Mouse (Mus musculus): ENCODE measurements at regions not wholly inside any gene's neighbourhood (a gene's known extent, or its start where the extent isn't known, plus 50 kb on each side); places are given as distances from the start of the nearest gene placed in this dataset.

DNA sequence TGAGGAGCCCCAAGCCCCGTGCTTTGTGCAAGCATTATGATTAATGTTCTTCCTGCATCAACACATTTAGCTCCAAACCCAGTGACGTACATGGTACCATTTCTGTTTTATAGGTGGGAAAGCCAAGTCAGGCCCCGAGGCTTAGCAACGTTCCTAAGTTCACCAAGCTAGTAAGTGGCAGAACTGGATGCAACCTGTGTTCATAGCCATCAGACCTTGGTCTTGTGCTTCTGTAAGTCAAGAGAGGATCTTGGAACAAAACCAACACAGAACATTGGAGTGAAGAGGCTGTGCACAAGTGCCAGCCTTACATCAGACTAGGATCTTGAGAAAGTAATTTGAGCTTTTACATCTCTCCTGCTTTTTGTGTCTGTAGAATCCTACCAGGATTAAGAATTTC is 71.3 kb downstream of the Cdc7 start:
- 71% methylated on average over 4 of the region's 4 CpGs for WGBS
- H3K4me3 ChIP-seq (ENCODE audit: low read length): no peak overlapping the region
- no peak for ATAC-seq
- H3K9me3 ChIP-seq (ENCODE audit: control insufficient read depth, low read length): 0 out of 2 replicates have a peak, but pooled peaks cover 3% of the 10 kb centered on the region
- no peak overlapping the region for H3K9ac ChIP-seq (ENCODE audit: low read depth, low read length)
- no peak overlapping the region for H3K4me2 ChIP-seq (ENCODE audit: low read length)
- no peaks in the 10 kb centered on the region for H3K27me3 ChIP-seq (replicated peaks; ENCODE audit: control insufficient read depth, insufficient read depth, low read length)
- H3K4me1 ChIP-seq (ENCODE audit: control insufficient read depth, insufficient read depth, low read depth, low read length): no peaks in the 10 kb centered on the region
- no peaks in the 10 kb centered on the region for H3K36me3 ChIP-seq (ENCODE audit: control insufficient read depth, insufficient read depth, low read length)
- H3K27ac ChIP-seq (ENCODE audit: low read depth, low read length): no peak overlapping the region

DNA sequence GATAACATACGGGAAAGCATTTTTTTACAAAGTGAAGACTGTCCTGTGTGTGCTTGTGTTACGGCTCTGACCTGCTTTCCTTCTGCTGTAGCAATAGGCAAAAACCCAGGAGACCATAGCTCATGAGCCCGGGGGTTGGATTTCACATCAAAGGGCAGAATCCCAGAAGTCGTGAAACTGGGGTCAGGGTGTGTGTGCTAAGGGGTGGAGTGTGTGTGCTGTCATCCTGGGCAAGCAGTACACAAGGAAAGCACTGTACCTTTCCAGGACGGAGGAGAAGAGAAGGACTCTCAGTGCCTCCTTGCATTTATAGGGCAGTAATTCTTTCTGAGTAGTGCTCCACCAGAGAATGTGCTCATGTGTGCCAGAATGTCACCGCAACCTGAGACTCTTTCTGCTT is 71.7 kb downstream of the Cdc7 start:
- Histone ChIP-seq H3K4me1 (ENCODE audit: control insufficient read depth, insufficient read depth, low read depth, low read length) (no peaks in the 10 kb centered on the region), H3K4me2 (ENCODE audit: low read length) (no peak overlapping the region), H3K4me3 (ENCODE audit: low read length) (no peak overlapping the region), H3K36me3 (ENCODE audit: control insufficient read depth, insufficient read depth, low read length) (no peaks in the 10 kb centered on the region), H3K27me3 (replicated peaks; ENCODE audit: control insufficient read depth, insufficient read depth, low read length) (no peaks in the 10 kb centered on the region), H3K9me3 (ENCODE audit: control insufficient read depth, low read length) (0 out of 2 replicates have a peak, but pooled peaks cover 3% of the 10 kb centered on the region), H3K27ac (ENCODE audit: low read depth, low read length) (no peak overlapping the region), H3K9ac (ENCODE audit: low read depth, low read length) (no peak overlapping the region)
- no peak for ATAC-seq
- 72% methylated on average over 6 of the region's 6 CpGs for WGBS

DNA sequence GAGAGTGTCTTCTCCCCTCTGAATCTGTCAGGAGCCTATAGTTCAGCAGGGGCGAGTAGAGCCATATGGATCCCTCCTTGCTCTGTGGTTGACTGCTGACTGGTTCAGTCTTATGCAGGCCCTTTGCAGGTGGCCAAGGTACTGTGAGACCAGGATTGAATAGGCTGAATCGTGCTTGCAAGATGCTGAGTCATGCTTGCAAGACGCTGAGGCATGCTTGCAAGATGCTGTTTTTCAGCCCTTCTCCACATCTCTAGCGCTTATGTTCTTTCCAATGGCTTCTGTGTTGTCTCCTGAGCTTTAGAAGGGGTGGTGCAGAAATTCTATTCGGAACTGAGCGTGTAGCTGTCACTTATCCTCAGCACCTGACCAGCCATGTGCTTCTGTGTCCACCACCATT is 72.4 kb downstream of the Cdc7 start:
- no peak for ATAC-seq
- Histone ChIP-seq H3K4me3 (ENCODE audit: low read length) (no peak overlapping the region), H3K9me3 (ENCODE audit: control insufficient read depth, low read length) (0 out of 2 replicates have a peak, but pooled peaks cover 3% of the 10 kb centered on the region), H3K27ac (ENCODE audit: low read depth, low read length) (no peak overlapping the region), H3K36me3 (ENCODE audit: control insufficient read depth, insufficient read depth, low read length) (no peaks in the 10 kb centered on the region), H3K27me3 (replicated peaks; ENCODE audit: control insufficient read depth, insufficient read depth, low read length) (no peaks in the 10 kb centered on the region), H3K4me1 (ENCODE audit: control insufficient read depth, insufficient read depth, low read depth, low read length) (no peaks in the 10 kb centered on the region), H3K4me2 (ENCODE audit: low read length) (no peak overlapping the region), H3K9ac (ENCODE audit: low read depth, low read length) (no peak overlapping the region)
- 76% methylated on average over 6 of the region's 6 CpGs for WGBS

DNA sequence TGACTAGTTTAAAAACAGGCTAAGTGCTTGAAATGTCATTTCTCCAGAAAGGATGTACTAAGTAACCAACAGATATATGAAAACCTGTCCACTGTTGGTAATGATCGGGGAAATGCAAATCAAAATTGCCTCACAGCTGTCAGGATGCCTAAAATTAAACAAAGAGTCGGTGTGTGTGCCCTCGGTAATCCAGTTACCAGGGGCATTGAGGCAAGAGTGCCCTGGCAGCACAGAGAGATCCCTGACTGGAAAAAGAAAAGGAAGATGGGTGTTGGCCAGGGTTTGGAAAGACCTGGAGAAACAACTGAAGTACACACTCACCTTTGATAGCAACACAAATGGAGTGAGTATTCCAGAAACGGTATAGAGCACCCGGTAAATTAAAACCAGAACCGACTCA is 73.0 kb downstream of the Cdc7 start:
- whole genome bisulfite sequencing: 70% methylated on average over 6 of the region's 6 CpGs
- Histone ChIP-seq H3K27ac (ENCODE audit: low read depth, low read length) (no peak overlapping the region), H3K4me1 (ENCODE audit: control insufficient read depth, insufficient read depth, low read depth, low read length) (no peaks in the 10 kb centered on the region), H3K9ac (ENCODE audit: low read depth, low read length) (no peak overlapping the region), H3K9me3 (ENCODE audit: control insufficient read depth, low read length) (0 out of 2 replicates have a peak, but pooled peaks cover 3% of the 10 kb centered on the region), H3K36me3 (ENCODE audit: control insufficient read depth, insufficient read depth, low read length) (no peaks in the 10 kb centered on the region), H3K27me3 (replicated peaks; ENCODE audit: control insufficient read depth, insufficient read depth, low read length) (no peaks in the 10 kb centered on the region), H3K4me2 (ENCODE audit: low read length) (no peak overlapping the region), H3K4me3 (ENCODE audit: low read length) (no peak overlapping the region)
- ATAC-seq: no peak

DNA sequence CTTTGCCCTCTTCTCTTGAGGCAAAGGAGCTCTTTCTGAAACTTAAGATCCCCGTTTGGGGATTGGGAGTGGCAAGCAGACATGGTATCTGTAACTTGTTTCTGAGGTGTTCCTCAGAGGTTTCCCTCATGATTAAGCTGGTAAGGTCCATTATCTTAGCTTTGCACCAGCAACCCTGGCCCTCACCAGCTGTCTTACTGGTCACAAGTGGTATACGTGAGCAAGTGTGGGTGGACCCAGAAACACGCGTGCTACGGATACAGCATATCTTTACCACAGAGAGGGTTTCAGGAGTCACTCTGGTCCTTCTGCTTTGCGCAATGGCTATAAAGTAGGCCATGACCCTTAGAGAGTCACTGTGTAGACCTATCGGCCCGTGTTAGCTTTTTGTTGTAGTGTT is 75.2 kb downstream of the Cdc7 start:
- no peaks in the 10 kb centered on the region for H3K36me3 ChIP-seq (ENCODE audit: control insufficient read depth, insufficient read depth, low read length)
- no peaks in the 10 kb centered on the region for H3K27me3 ChIP-seq (replicated peaks; ENCODE audit: control insufficient read depth, insufficient read depth, low read length)
- no peak overlapping the region for H3K9ac ChIP-seq (ENCODE audit: low read depth, low read length)
- no peak overlapping the region for H3K4me2 ChIP-seq (ENCODE audit: low read length)
- WGBS: 95% methylated on average over 8 of the region's 8 CpGs
- H3K4me3 ChIP-seq (ENCODE audit: low read length): no peak overlapping the region
- no peaks in the 10 kb centered on the region for H3K4me1 ChIP-seq (ENCODE audit: control insufficient read depth, insufficient read depth, low read depth, low read length)
- 0 out of 2 replicates have a peak, but pooled peaks cover 3% of the 10 kb centered on the region for H3K9me3 ChIP-seq (ENCODE audit: control insufficient read depth, low read length)
- no peak for ATAC-seq
- no peak overlapping the region for H3K27ac ChIP-seq (ENCODE audit: low read depth, low read length)

DNA sequence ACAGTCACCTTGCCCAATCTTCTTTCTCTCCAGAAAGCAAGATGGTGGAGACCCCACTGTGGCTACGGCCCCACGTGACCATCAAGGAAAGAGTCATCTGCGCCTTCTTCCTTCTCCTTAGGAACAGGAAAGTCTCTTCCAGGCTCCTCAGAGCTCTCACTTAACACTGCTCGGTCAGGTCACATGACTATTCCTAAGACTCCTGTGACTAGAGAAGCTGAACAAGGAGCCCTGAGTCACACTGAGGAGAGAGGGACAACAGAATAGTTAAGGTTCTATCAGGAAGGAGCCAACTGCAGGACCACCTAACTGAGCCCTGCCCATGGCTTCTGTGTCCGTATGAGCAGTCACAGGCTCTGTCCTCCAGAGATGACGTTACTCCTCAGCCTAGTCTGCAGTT is 75.8 kb downstream of the Cdc7 start:
- WGBS: 92% methylated on average over 6 of the region's 6 CpGs
- Histone ChIP-seq H3K4me3 (ENCODE audit: low read length) (no peak overlapping the region), H3K4me2 (ENCODE audit: low read length) (no peak overlapping the region), H3K27ac (ENCODE audit: low read depth, low read length) (no peak overlapping the region), H3K9me3 (ENCODE audit: control insufficient read depth, low read length) (0 out of 2 replicates have a peak, but pooled peaks cover 3% of the 10 kb centered on the region), H3K4me1 (ENCODE audit: control insufficient read depth, insufficient read depth, low read depth, low read length) (no peaks in the 10 kb centered on the region), H3K27me3 (replicated peaks; ENCODE audit: control insufficient read depth, insufficient read depth, low read length) (no peaks in the 10 kb centered on the region), H3K9ac (ENCODE audit: low read depth, low read length) (no peak overlapping the region), H3K36me3 (ENCODE audit: control insufficient read depth, insufficient read depth, low read length) (no peaks in the 10 kb centered on the region)
- no peak for ATAC-seq

DNA sequence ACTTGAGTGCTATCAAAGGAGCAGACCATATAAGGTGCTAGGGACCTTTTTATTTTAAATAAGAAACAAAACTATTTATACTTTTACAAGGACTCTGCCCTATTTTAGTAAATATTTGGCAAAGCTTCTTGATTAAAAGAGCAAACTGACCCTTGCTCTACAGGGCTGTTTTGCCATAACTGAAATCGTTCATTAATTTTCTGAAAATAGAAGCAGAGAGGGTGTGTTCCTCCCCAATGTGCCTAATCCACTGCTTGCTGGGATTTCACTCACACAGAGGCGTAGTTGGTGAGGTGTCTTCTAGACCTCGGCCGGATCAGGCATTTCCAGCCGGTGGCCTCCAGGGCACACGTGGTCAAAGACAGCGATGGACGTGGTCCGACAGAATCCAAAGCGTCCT is 76.4 kb downstream of the Cdc7 start:
- Histone ChIP-seq H3K4me3 (ENCODE audit: low read length) (no peak overlapping the region), H3K9me3 (ENCODE audit: control insufficient read depth, low read length) (0 out of 2 replicates have a peak, but pooled peaks cover 3% of the 10 kb centered on the region), H3K4me2 (ENCODE audit: low read length) (no peak overlapping the region), H3K36me3 (ENCODE audit: control insufficient read depth, insufficient read depth, low read length) (no peaks in the 10 kb centered on the region), H3K27ac (ENCODE audit: low read depth, low read length) (no peak overlapping the region), H3K4me1 (ENCODE audit: control insufficient read depth, insufficient read depth, low read depth, low read length) (no peaks in the 10 kb centered on the region), H3K27me3 (replicated peaks; ENCODE audit: control insufficient read depth, insufficient read depth, low read length) (no peaks in the 10 kb centered on the region), H3K9ac (ENCODE audit: low read depth, low read length) (no peak overlapping the region)
- WGBS: 87% methylated on average over 10 of the region's 10 CpGs
- no peak for ATAC-seq

DNA sequence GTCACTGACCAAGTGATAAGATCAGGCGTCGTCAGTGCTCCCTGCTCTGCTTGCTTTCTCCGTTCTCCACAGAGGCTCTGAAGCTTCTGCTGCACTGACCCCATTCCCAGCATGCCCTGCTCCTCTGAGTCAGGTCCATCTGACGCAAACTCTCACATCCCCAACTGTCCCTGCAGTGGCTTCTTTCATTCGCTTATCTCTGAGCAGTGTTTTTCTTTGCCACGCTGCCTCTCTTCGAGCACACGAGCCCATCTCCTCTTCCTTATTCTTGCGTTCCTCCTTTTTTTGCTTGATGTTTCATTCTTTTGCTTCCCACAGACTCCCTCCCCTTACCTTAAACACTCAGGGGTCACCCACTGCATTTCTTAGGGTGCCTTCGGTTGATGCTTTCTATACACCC is 81.0 kb downstream of the Cdc7 start:
- no peak overlapping the region for H3K4me2 ChIP-seq (ENCODE audit: low read length)
- H3K4me1 ChIP-seq (ENCODE audit: control insufficient read depth, insufficient read depth, low read depth, low read length): no peaks in the 10 kb centered on the region
- H3K36me3 ChIP-seq (ENCODE audit: control insufficient read depth, insufficient read depth, low read length): no peaks in the 10 kb centered on the region
- WGBS: 84% methylated on average over 10 of the region's 10 CpGs
- ATAC-seq: no peak
- no peak overlapping the region for H3K27ac ChIP-seq (ENCODE audit: low read depth, low read length)
- H3K27me3 ChIP-seq (replicated peaks; ENCODE audit: control insufficient read depth, insufficient read depth, low read length): no peaks in the 10 kb centered on the region
- H3K9me3 ChIP-seq (ENCODE audit: control insufficient read depth, low read length): no peaks in the 10 kb centered on the region
- no peak overlapping the region for H3K4me3 ChIP-seq (ENCODE audit: low read length)
- no peak overlapping the region for H3K9ac ChIP-seq (ENCODE audit: low read depth, low read length)

DNA sequence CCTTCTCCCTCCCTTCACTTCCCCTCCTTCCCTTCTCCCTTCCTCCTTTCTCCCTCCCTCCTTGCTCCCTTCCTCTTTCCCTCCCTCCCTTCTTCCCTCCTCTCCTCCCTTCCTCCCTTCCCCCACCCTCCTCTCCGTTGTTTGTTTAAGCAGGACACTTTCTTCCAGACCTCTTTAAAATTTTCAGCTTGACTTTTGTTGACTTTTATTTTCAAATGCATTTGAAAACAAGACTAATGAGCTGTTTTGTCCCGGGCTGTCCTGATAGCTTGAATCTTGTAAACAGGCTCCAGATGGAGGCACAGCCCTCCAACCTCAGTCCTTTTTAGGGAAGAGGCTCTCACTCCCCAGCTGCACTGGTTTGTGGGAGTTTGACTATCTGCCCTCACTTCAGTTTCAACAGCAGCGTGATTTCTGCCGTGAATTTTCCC is 82.4 kb downstream of the Cdc7 start:
- H3K4me1 ChIP-seq (ENCODE audit: control insufficient read depth, insufficient read depth, low read depth, low read length): no peaks in the 10 kb centered on the region
- no peak overlapping the region for H3K27ac ChIP-seq (ENCODE audit: low read depth, low read length)
- H3K4me2 ChIP-seq (ENCODE audit: low read length): no peak overlapping the region
- no peaks in the 10 kb centered on the region for H3K27me3 ChIP-seq (replicated peaks; ENCODE audit: control insufficient read depth, insufficient read depth, low read length)
- no peak for ATAC-seq
- no peak overlapping the region for H3K9ac ChIP-seq (ENCODE audit: low read depth, low read length)
- 17% methylated on average over 4 of the region's 4 CpGs for WGBS
- no peaks in the 10 kb centered on the region for H3K36me3 ChIP-seq (ENCODE audit: control insufficient read depth, insufficient read depth, low read length)
- H3K4me3 ChIP-seq (ENCODE audit: low read length): no peak overlapping the region
- no peaks in the 10 kb centered on the region for H3K9me3 ChIP-seq (ENCODE audit: control insufficient read depth, low read length)

DNA sequence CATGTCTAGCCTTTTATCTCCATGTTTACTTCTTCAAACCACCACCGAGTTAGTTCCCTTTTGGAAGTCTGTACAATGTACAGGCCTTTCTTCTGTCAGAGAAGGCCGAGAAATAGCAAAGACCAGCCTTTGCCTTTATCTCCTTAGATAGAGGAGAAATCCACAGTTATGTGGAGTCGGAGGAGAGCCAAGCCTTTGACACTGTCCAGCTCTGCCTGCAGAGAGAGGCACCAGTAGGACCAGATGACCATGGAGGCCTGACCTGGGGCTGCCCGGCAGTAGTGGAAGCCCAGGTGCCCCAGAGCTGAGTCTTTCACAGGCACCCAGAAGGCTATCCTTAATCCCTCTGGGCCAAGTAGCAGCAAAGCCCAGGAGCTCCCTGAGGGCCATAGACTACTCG is 84.5 kb downstream of the Cdc7 start:
- WGBS: 84% methylated on average over 5 of the region's 5 CpGs
- no peak overlapping the region for H3K4me3 ChIP-seq (ENCODE audit: low read length)
- no peak overlapping the region for H3K4me2 ChIP-seq (ENCODE audit: low read length)
- no peak for ATAC-seq
- no peaks in the 10 kb centered on the region for H3K9me3 ChIP-seq (ENCODE audit: control insufficient read depth, low read length)
- no peaks in the 10 kb centered on the region for H3K27me3 ChIP-seq (replicated peaks; ENCODE audit: control insufficient read depth, insufficient read depth, low read length)
- no peak overlapping the region for H3K27ac ChIP-seq (ENCODE audit: low read depth, low read length)
- no peaks in the 10 kb centered on the region for H3K36me3 ChIP-seq (ENCODE audit: control insufficient read depth, insufficient read depth, low read length)
- H3K4me1 ChIP-seq (ENCODE audit: control insufficient read depth, insufficient read depth, low read depth, low read length): no peaks in the 10 kb centered on the region
- no peak overlapping the region for H3K9ac ChIP-seq (ENCODE audit: low read depth, low read length)
